Mouse (Mus musculus): ENCODE measurements at regions not wholly inside any gene's neighbourhood (a gene's known extent, or its start where the extent isn't known, plus 50 kb on each side); places are given as distances from the start of the nearest gene placed in this dataset.
A peak's percentile ranks its signal among the peaks of the same experiment; 100 is the strongest.

GRCm38 (mm10) chr6:11796361-11796760 lies 110.9 kb downstream of the Ndufa4 start:
- H3K36me3 ChIP-seq (ENCODE audit: insufficient read depth) = no peaks in the 10 kb centered on the region
- ATAC-seq (ENCODE audit: insufficient read depth) = no peak
- H3K9me3 ChIP-seq (ENCODE audit: low read depth, low read length) = no peaks in the 10 kb centered on the region
- 74% methylated on average over 3 of the region's 3 CpGs for WGBS
- no peaks in the 10 kb centered on the region for H3K4me1 ChIP-seq (ENCODE audit: insufficient read depth)
- H3K4me2 ChIP-seq = no peak overlapping the region
- TF ChIP-seq CTCF (IDR thresholded peaks at IDR 0.05; ENCODE audit: low read depth) = no peak
- no peak overlapping the region for H3K27ac ChIP-seq (ENCODE audit: low read depth)
- H3K9ac ChIP-seq = no peak overlapping the region
- DNase-seq = no peak
- no peak overlapping the region for H3K4me3 ChIP-seq (ENCODE audit: low read depth, low read length)
- no peaks in the 10 kb centered on the region for H3K27me3 ChIP-seq (ENCODE audit: insufficient read depth, low read length)

GRCm38 (mm10) chr6:11793366-11793765 lies 113.9 kb downstream of the Ndufa4 start:
- 31% methylated on average over 8 of the region's 8 CpGs for whole genome bisulfite sequencing
- H3K4me1 ChIP-seq (ENCODE audit: insufficient read depth) = no peaks in the 10 kb centered on the region
- H3K36me3 ChIP-seq (ENCODE audit: insufficient read depth) = no peaks in the 10 kb centered on the region
- H3K27ac ChIP-seq (ENCODE audit: low read depth) = no peak overlapping the region
- TF ChIP-seq CTCF (IDR thresholded peaks at IDR 0.05; ENCODE audit: low read depth) = peak; percentile 78
- ATAC-seq (ENCODE audit: insufficient read depth) = peak; percentile 60; the same call in 1 of the 2 replicates
- H3K4me2 ChIP-seq = no peak overlapping the region
- H3K9ac ChIP-seq = no peak overlapping the region
- no peaks in the 10 kb centered on the region for H3K27me3 ChIP-seq (ENCODE audit: insufficient read depth, low read length)
- DNase-seq = peak; percentile 72
- H3K9me3 ChIP-seq (ENCODE audit: low read depth, low read length) = no peaks in the 10 kb centered on the region
- H3K4me3 ChIP-seq (ENCODE audit: low read depth, low read length) = no peak overlapping the region

GRCm38 (mm10) chr6:11792186-11792585 lies 115.1 kb downstream of the Ndufa4 start:
- H3K4me3 ChIP-seq (ENCODE audit: low read depth, low read length) = no peak overlapping the region
- WGBS = 86% methylated on average over 3 of the region's 3 CpGs
- H3K4me1 ChIP-seq (ENCODE audit: insufficient read depth) = no peaks in the 10 kb centered on the region
- H3K27me3 ChIP-seq (ENCODE audit: insufficient read depth, low read length) = no peaks in the 10 kb centered on the region
- H3K27ac ChIP-seq (ENCODE audit: low read depth) = no peak overlapping the region
- H3K9me3 ChIP-seq (ENCODE audit: low read depth, low read length) = no peaks in the 10 kb centered on the region
- H3K36me3 ChIP-seq (ENCODE audit: insufficient read depth) = no peaks in the 10 kb centered on the region
- DNase-seq (no peak), ATAC-seq (ENCODE audit: insufficient read depth) (no peak)
- no peak for TF ChIP-seq CTCF (IDR thresholded peaks at IDR 0.05; ENCODE audit: low read depth)
- no peak overlapping the region for H3K9ac ChIP-seq
- no peak overlapping the region for H3K4me2 ChIP-seq

- no peaks in the 10 kb centered on the region for H3K4me1 ChIP-seq (ENCODE audit: insufficient read depth)
- WGBS = 73% methylated on average over 3 of the region's 3 CpGs
- no peak overlapping the region for H3K9ac ChIP-seq
- no peak overlapping the region for H3K4me3 ChIP-seq (ENCODE audit: low read depth, low read length)
- no peaks in the 10 kb centered on the region for H3K36me3 ChIP-seq (ENCODE audit: insufficient read depth)
- DNase-seq = peak; percentile 55
- no peak overlapping the region for H3K4me2 ChIP-seq
- ATAC-seq (ENCODE audit: insufficient read depth) = no peak
- no peaks in the 10 kb centered on the region for H3K9me3 ChIP-seq (ENCODE audit: low read depth, low read length)
- no peaks in the 10 kb centered on the region for H3K27me3 ChIP-seq (ENCODE audit: insufficient read depth, low read length)
- TF ChIP-seq CTCF (IDR thresholded peaks at IDR 0.05; ENCODE audit: low read depth) = no peak
- H3K27ac ChIP-seq (ENCODE audit: low read depth) = no peak overlapping the region
Measured at GRCm38 (mm10) chr6:11791056-11791455, 116.2 kb downstream of the Ndufa4 start.

GRCm38 (mm10) chr6:11773992-11774391 lies 133.3 kb downstream of the Ndufa4 start:
- H3K36me3 ChIP-seq (ENCODE audit: insufficient read depth) = no peaks in the 10 kb centered on the region
- no peaks in the 10 kb centered on the region for H3K27me3 ChIP-seq (ENCODE audit: insufficient read depth, low read length)
- ATAC-seq (ENCODE audit: insufficient read depth) (no peak), DNase-seq (peak; percentile 6)
- no peak for TF ChIP-seq CTCF (IDR thresholded peaks at IDR 0.05; ENCODE audit: low read depth)
- H3K9ac ChIP-seq = no peak overlapping the region
- H3K4me1 ChIP-seq (ENCODE audit: insufficient read depth) = no peaks in the 10 kb centered on the region
- no peaks in the 10 kb centered on the region for H3K9me3 ChIP-seq (ENCODE audit: low read depth, low read length)
- H3K27ac ChIP-seq (ENCODE audit: low read depth) = no peak overlapping the region
- H3K4me2 ChIP-seq = no peak overlapping the region
- no peak overlapping the region for H3K4me3 ChIP-seq (ENCODE audit: low read depth, low read length)
- 85% methylated on average over 3 of the region's 3 CpGs for WGBS

GRCm38 (mm10) chr6:11762912-11763311 lies 144.4 kb downstream of the Ndufa4 start:
- TF ChIP-seq CTCF (IDR thresholded peaks at IDR 0.05; ENCODE audit: low read depth) = no peak
- no peak overlapping the region for H3K9ac ChIP-seq
- no peaks in the 10 kb centered on the region for H3K27me3 ChIP-seq (ENCODE audit: insufficient read depth, low read length)
- H3K4me3 ChIP-seq (ENCODE audit: low read depth, low read length) = no peak overlapping the region
- no peaks in the 10 kb centered on the region for H3K4me1 ChIP-seq (ENCODE audit: insufficient read depth)
- ATAC-seq (ENCODE audit: insufficient read depth) = no peak
- H3K27ac ChIP-seq (ENCODE audit: low read depth) = no peak overlapping the region
- DNase-seq = no peak
- no peaks in the 10 kb centered on the region for H3K36me3 ChIP-seq (ENCODE audit: insufficient read depth)
- H3K4me2 ChIP-seq = no peak overlapping the region
- no peaks in the 10 kb centered on the region for H3K9me3 ChIP-seq (ENCODE audit: low read depth, low read length)

GRCm38 (mm10) chr6:11737667-11738066 lies 169.6 kb downstream of the Ndufa4 start:
- Histone ChIP-seq H3K27ac (ENCODE audit: low read depth) (no peak overlapping the region), H3K4me1 (ENCODE audit: insufficient read depth) (no peaks in the 10 kb centered on the region), H3K9ac (no peak overlapping the region), H3K9me3 (ENCODE audit: low read depth, low read length) (no peaks in the 10 kb centered on the region), H3K36me3 (ENCODE audit: insufficient read depth) (no peaks in the 10 kb centered on the region), H3K27me3 (ENCODE audit: insufficient read depth, low read length) (no peaks in the 10 kb centered on the region), H3K4me3 (ENCODE audit: low read depth, low read length) (no peak overlapping the region), H3K4me2 (no peak overlapping the region)
- WGBS = 74% methylated on average over 4 of the region's 4 CpGs
- DNase-seq = no peak
- no peak for ATAC-seq (ENCODE audit: insufficient read depth)
- no peak for TF ChIP-seq CTCF (IDR thresholded peaks at IDR 0.05; ENCODE audit: low read depth)

- Histone ChIP-seq H3K4me2 (no peak overlapping the region), H3K9ac (no peak overlapping the region), H3K36me3 (ENCODE audit: insufficient read depth) (no peaks in the 10 kb centered on the region), H3K27ac (ENCODE audit: low read depth) (no peak overlapping the region), H3K4me1 (ENCODE audit: insufficient read depth) (no peaks in the 10 kb centered on the region), H3K9me3 (ENCODE audit: low read depth, low read length) (no peaks in the 10 kb centered on the region), H3K4me3 (ENCODE audit: low read depth, low read length) (no peak overlapping the region), H3K27me3 (ENCODE audit: insufficient read depth, low read length) (no peaks in the 10 kb centered on the region)
- no peak for TF ChIP-seq CTCF (IDR thresholded peaks at IDR 0.05; ENCODE audit: low read depth)
- DNase-seq = no peak
- ATAC-seq (ENCODE audit: insufficient read depth) = no peak
Measured at GRCm38 (mm10) chr6:11731126-11731525, 176.2 kb downstream of the Ndufa4 start.
